Mouse (Mus musculus) hindbrain, embryonic 16.5 days (tissue): ENCODE data around the gene Senp1. TPM values are rescaled to one million over a fixed set of nuclear protein-coding genes. Genes with fewer than 3 reads are reported as not detected.

Experiments
- ATAC-seq: fragments of 200-750 bp; cut with Nextera tagmentation; 2 replicates; pipeline ENCODE4 v1.8.0; 2017; ENCODE audit warnings: moderate TSS enrichment, moderate library complexity
- H3K27ac ChIP-seq: fragments of 300-500 bp; sonication (generic); 2 replicates; pipeline ENCODE4 v1.5.1; 2014; ENCODE audit warnings: low read depth, mild to moderate bottlenecking, control low read depth, low read length, moderate library complexity
- H3K27me3 ChIP-seq: fragments of 300-500 bp; sonication (generic); replicated peaks from 2 replicates; pipeline ENCODE4 v1.6.1; 2014; ENCODE audit warnings: low read length; ENCODE audit not compliant: control insufficient read depth, insufficient read depth
- H3K36me3 ChIP-seq: fragments of 300-500 bp; sonication (generic); 2 replicates; pipeline ENCODE4 v1.6.1; 2014; ENCODE audit warnings: mild to moderate bottlenecking, low read length, moderate library complexity, mixed read lengths; ENCODE audit not compliant: control insufficient read depth, insufficient read depth
- H3K4me1 ChIP-seq: fragments of 300-500 bp; sonication (generic); 2 replicates; pipeline ENCODE4 v1.6.1; 2014; ENCODE audit warnings: low read depth, low read length; ENCODE audit not compliant: control insufficient read depth, insufficient read depth
- H3K4me2 ChIP-seq: fragments of 300-500 bp; sonication (generic); 2 replicates; pipeline ENCODE4 v1.6.1; 2014; ENCODE audit warnings: mild to moderate bottlenecking, low read length, control low read depth, moderate library complexity
- H3K4me3 ChIP-seq: fragments of 300-500 bp; sonication (generic); 2 replicates; pipeline ENCODE4 v1.5.1; 2014; ENCODE audit warnings: mild to moderate bottlenecking, low read length, control low read depth, moderate library complexity
- H3K9ac ChIP-seq: fragments of 300-500 bp; sonication (generic); 2 replicates; pipeline ENCODE4 v1.6.1; 2014; ENCODE audit warnings: low read depth, mild to moderate bottlenecking, control low read depth, low read length, moderate library complexity
- H3K9me3 ChIP-seq: fragments of 300-500 bp; sonication (generic); 2 replicates; pipeline ENCODE4 v1.6.1; 2014; ENCODE audit warnings: mild to moderate bottlenecking, low read length, moderate library complexity; ENCODE audit not compliant: control insufficient read depth
- WGBS: fragments of 180-500 bp; shearing (Covaris S2); extraction: QIAGEN DNeasy Blood & Tissue Kit; methylation state at CpG from one replicate; pipeline ENCODE4 v1.1.7; 2014; 5-methylcytosine and 5-hydroxymethylcytosine counted together
- polyA plus RNA-seq: library from polyadenylated mRNA; unstranded; fragments of >200 nt; fragmentation: Nextera tagmentation; extraction: Ambion mirVana; gene quantifications from 2 replicates; pipeline ENCODE4 v1.2.1, GENCODE M21; 2015

The Senp1 gene
- polyA plus RNA-seq, 1 experiment from 2014 or later: 17.3 TPM

DNA sequence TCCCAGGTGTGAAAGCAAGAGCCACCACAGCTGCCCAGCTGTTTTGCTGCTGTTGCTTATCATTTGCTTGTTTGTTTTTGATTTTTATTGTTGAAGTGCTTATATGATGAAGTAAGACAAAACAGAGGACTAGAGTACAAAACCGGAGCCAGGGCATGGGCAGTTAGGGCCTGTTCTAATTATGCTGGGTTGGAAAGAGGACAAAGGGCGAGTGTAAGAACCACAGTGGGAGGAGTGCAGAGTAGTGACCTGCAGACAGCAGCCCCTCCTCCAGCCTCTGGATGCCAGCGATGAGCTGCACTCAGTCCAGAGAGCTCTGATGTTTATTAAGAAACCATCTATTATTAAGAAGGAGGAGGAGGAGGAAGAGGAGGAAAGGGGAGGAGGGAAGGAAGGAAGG, 70.4 kb downstream of the Senp1 start:
- no peaks in the 10 kb centered on the region for H3K9me3 ChIP-seq
- H3K36me3 ChIP-seq: no peaks in the 10 kb centered on the region
- no peak overlapping the region for H3K4me3 ChIP-seq
- H3K4me2 ChIP-seq: no peak overlapping the region
- H3K9ac ChIP-seq: no peak overlapping the region
- whole genome bisulfite sequencing: 31% methylated on average over 3 of the region's 3 CpGs
- H3K4me1 ChIP-seq: peaks cover 3% of the 10 kb centered on the region
- H3K27me3 ChIP-seq: no peaks in the 10 kb centered on the region
- no peak for ATAC-seq
- no peak overlapping the region for H3K27ac ChIP-seq

DNA sequence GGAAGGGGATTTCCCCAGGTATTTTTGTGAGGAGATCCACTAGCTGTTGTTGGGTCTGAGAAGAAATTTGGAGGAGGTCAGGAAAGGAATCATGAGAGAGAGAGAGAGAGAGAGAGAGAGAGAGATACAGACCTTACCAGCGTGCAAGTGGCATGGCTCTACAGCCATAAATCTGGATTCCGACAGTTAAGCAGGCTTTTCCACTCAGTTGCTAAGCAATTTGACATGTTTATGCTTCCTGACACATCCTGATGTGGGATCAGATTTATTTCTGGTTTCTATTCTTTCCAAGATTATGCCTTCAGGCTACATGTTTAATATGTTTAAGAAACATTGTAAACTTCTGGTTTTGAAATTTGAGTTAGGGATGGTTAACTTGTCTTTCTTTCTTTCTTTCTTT, 71.7 kb downstream of the Senp1 start:
- H3K9me3 ChIP-seq: no peaks in the 10 kb centered on the region
- H3K4me2 ChIP-seq: no peak overlapping the region
- H3K27ac ChIP-seq: no peak overlapping the region
- no peaks in the 10 kb centered on the region; the same call in 1 of the 2 replicates for H3K4me1 ChIP-seq
- H3K4me3 ChIP-seq: no peak overlapping the region
- no peaks in the 10 kb centered on the region for H3K36me3 ChIP-seq
- H3K9ac ChIP-seq: no peak overlapping the region
- no peak for ATAC-seq
- no peaks in the 10 kb centered on the region for H3K27me3 ChIP-seq
- 38% methylated on average over 2 of the region's 2 CpGs for WGBS

DNA sequence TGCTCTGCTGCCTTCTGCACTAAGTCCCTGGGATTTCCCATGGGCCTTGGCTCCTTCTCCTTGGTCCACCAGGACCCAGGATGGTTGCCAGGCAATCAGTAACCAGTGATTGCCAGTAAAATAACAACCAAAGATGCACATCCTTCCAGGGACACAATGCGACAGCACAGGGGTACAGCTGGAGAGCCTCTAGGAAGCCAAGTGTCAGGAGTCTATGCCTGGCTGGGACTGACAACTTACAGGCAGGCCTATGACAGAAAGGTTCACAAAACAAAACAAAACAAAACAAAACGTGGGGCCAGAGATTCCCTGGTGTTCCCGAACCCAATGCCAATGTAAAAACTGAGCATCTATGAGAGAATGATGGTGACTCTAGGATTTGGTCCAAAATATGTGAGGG, 74.5 kb downstream of the Senp1 start:
- Histone ChIP-seq H3K27me3 (no peaks in the 10 kb centered on the region), H3K4me2 (no peak overlapping the region), H3K27ac (no peak overlapping the region), H3K9ac (no peak overlapping the region), H3K4me3 (no peak overlapping the region), H3K4me1 (no peaks in the 10 kb centered on the region), H3K36me3 (no peaks in the 10 kb centered on the region), H3K9me3 (no peaks in the 10 kb centered on the region)
- ATAC-seq: no peak
- 58% methylated on average over 3 of the region's 3 CpGs for WGBS

DNA sequence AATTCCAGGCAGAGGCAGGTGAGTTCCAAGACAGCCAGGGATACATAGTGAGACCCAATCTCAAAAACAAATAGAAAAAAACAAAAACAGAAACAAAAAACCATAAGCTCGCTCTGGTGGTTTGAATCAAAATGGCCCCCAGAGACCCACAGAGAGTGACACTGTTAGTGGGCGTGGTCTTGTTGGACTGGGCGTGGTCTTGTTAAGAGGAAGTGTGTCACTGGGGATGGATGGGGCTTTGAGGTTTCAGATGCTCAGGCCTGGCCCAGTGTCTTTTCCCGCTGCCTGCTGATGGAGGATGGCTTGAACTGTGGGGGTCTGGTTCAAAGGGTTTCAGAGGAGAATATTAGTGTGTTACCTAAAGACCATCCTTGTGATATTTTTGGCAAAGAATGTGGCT, 75.6 kb downstream of the Senp1 start:
- H3K9me3 ChIP-seq: no peaks in the 10 kb centered on the region
- H3K36me3 ChIP-seq: no peaks in the 10 kb centered on the region
- WGBS: 89% methylated on average over 4 of the region's 4 CpGs
- H3K4me3 ChIP-seq: no peak overlapping the region
- no peak overlapping the region for H3K27ac ChIP-seq
- H3K4me1 ChIP-seq: no peaks in the 10 kb centered on the region
- H3K9ac ChIP-seq: no peak overlapping the region
- ATAC-seq: no peak
- no peak overlapping the region for H3K4me2 ChIP-seq
- H3K27me3 ChIP-seq: no peaks in the 10 kb centered on the region

DNA sequence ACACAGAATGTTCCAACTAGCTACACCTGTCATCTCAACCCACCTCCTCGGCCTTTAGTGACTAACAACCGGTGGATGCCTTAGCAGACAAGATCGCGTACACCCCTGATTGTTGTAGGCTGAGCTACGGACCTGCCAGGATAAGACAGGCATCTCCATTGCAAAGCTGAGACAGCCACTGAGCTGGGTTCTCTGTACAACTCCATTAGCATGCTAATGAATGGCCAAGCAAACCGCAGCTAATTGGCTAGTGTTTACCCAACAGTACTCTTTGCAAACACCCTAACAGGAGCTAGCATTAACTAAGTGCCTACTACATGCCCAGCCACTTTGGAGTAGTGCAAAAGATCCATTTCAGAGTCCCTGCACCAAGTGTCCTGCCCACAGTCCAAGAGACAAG, 80.7 kb downstream of the Senp1 start:
- no peak overlapping the region for H3K9ac ChIP-seq
- H3K4me3 ChIP-seq: no peak overlapping the region
- no peaks in the 10 kb centered on the region for H3K4me1 ChIP-seq
- ATAC-seq: no peak
- WGBS: 57% methylated on average over 6 of the region's 6 CpGs
- H3K27me3 ChIP-seq: no peaks in the 10 kb centered on the region
- no peaks in the 10 kb centered on the region for H3K36me3 ChIP-seq
- no peaks in the 10 kb centered on the region for H3K9me3 ChIP-seq
- no peak overlapping the region for H3K4me2 ChIP-seq
- H3K27ac ChIP-seq: no peak overlapping the region

DNA sequence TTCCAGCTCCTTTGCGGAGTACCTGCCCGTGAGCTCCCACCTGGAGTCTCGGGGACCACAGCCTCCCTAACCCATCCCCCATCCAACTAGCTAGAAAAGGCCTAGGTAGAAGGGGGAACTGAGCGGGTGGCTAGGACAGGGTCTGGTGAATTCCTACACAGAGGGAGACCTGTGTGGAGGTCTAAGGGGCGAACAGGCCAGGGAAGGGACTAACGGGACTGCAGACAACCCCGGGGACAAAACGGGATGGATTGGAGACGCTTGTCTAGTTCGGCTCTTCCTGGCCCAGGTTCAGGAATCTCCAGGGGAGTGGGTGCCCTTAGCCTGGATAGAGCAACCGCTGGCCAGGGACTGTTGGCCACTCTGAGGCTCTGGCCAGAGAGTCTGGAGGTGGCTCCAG, 88.4 kb downstream of the Senp1 start:
- Histone ChIP-seq H3K36me3 (no peaks in the 10 kb centered on the region), H3K4me1 (peaks cover 34% of the 10 kb centered on the region), H3K4me3 (peak overlapping the region; percentile 49), H3K9me3 (no peaks in the 10 kb centered on the region), H3K9ac (peak overlapping the region; percentile 7; the same call in 1 of the 2 replicates), H3K27me3 (peaks cover 16% of the 10 kb centered on the region), H3K27ac (no peak overlapping the region), H3K4me2 (peak overlapping the region; percentile 91)
- 9% methylated on average over 11 of the region's 11 CpGs for WGBS
- ATAC-seq: no peak

DNA sequence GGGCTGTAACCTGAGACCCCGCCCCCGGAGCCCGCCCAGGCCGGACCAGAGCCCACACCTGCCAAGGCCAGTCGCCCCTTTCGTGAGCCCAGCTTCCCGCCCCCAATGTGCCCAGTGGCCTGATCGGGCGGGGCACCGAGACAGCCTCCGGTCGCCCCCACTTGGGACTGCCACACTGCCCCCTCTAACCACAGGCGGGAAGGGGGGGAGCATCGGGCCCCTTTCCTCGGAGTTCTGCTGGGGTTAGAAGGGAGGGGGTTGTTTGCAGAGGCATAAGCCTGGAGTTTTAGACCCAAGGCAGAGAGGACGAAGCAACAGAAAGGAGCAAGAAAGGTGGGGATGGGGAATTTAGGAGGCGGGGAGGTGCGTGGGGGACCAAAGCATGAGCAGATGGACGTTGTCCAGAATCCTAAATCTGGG, 88.8 kb downstream of the Senp1 start:
- Histone ChIP-seq H3K27ac (no peak overlapping the region), H3K4me3 (peak overlapping the region; percentile 49), H3K36me3 (no peaks in the 10 kb centered on the region), H3K4me1 (peaks cover 35% of the 10 kb centered on the region), H3K4me2 (peak overlapping the region; percentile 91), H3K9me3 (no peaks in the 10 kb centered on the region), H3K9ac (peak overlapping the region; percentile 64), H3K27me3 (peaks cover 17% of the 10 kb centered on the region)
- ATAC-seq: no peak
- 2% methylated on average over 17 of the region's 19 CpGs for WGBS

DNA sequence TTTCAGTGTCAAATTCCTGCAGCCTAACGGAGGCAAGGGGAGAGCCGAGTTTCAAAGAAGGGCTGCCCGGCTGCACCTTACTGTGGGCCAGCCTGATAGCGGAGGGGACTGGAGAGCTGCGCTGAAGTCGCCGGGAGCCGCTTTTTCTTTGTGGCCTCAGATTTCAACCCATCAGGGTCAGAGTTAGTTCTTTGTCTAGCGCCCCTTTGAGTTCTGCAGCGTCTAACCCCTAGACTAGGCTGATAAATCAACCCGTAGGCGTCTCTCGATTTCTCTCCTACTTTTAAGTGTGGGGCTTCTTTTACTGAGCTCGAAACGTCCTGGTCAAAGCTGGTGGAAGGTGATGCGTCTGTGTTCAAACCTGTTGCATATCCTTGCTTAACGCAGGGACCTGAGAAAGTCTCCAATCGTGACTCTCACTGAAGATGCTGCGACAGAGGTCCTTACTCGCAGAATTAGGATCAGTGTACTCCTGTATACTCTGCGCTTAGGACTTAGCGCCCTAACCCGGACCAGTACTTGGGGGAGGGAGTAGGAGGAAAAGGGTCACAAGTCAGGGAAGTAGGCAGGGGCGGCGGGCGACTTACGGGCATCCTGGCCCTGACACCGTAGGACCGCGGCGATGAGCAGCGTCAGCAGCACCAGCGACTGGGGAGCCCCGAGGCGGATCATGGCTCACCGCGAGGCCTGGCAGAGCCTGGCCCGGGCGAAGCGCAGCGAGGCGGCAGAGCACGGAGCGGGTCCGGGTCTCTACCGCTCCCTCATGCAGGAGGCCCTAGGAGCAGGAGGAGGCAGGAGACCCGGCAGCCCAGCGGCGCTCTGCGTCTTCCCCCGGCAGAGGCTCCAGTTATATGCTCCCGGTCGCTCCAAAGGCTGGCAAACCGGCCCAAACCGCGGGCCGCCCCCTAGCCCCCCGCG, 89.5 kb downstream of the Senp1 start, which contains the start of gene Col2a1:
Gene Col2a1 (minus strand): TSS at position 874 of the 918 bp plus-strand sequence.
- Histone ChIP-seq H3K36me3 (no peaks in the 10 kb centered on the region), H3K9ac (peak within 1 kb of the TSS; percentile 64), H3K4me3 (peak within 1 kb of the TSS; percentile 49), H3K27ac (no peak within 1 kb of the TSS), H3K27me3 (peaks cover 17% of the 10 kb centered on the region), H3K4me1 (peaks cover 39% of the 10 kb centered on the region), H3K4me2 (peak within 1 kb of the TSS; percentile 91), H3K9me3 (no peaks in the 10 kb centered on the region)
- 2% methylated on average over 50 of the region's 59 CpGs for WGBS
- peak; percentile 28; the same call in 1 of the 2 replicates for ATAC-seq

DNA sequence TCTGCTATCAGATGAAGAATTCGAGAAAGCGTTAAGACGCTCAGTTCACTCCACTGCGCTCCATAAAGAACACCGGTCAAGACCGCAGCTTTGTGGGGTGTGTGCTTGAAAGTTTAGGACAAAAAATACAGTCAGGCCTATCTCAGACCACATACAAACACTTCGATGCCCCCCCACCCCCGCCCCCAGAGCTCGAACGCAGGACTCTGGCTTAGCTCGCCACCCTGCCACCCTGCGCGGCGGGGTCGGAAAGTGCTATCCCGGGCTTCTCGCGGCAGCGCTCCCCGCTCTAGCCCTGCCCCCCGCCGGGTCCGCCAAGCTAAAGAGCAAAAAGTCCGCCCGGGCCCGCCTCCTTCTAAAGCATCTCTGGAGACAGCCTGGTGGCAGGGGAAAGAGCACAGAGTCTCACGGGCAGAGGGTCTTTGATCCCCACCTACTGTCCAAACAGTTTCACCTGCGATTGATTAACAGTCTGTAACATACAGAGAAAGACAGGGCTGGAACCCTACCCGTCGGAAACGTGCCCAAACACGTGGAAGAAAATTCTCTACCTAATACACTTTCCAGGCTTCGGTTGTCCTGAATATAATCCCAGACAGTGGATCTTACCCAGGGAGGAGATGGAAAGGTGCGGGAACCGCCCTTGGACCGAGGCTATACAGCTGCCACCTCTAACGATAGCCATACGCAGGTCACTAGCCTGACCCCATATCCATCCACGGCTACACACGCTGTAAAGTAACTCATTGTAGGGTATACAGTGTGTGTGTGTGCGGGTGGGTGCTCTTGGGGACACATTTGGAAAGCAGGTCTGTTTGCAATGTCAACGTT, 90.3 kb downstream of the Senp1 start:
- no peaks in the 10 kb centered on the region for H3K9me3 ChIP-seq
- peak overlapping the region; percentile 49 for H3K4me3 ChIP-seq
- no peaks in the 10 kb centered on the region for H3K36me3 ChIP-seq
- no peak overlapping the region for H3K27ac ChIP-seq
- H3K27me3 ChIP-seq: peaks cover 17% of the 10 kb centered on the region
- no peak for ATAC-seq
- peak overlapping the region; percentile 64; the same call in 1 of the 2 replicates for H3K9ac ChIP-seq
- 2% methylated on average over 42 of the region's 42 CpGs for WGBS
- H3K4me2 ChIP-seq: peak overlapping the region; percentile 91
- H3K4me1 ChIP-seq: peaks cover 41% of the 10 kb centered on the region
